Mouse (Mus musculus) thymus, postnatal 10 days (tissue): ENCODE data around the gene Smbd1.

Experiments used
- DNase-seq, 2 experiments: peaks; one replicate each; pipeline ENCODE4 v3.0.0; 2021; ENCODE audit warnings: low spot score in 2 of 2

Smbd1 gene

GRCm38 (mm10) chr16:32813362-32813761 lies 3.1 kb upstream of the Smbd1 start:
- no peak for DNase-seq

- DNase-seq = peak; percentile 76 to 95
Measured at GRCm38 (mm10) chr16:32812888-32813361, 2.6 kb upstream of the Smbd1 start.

DNA sequence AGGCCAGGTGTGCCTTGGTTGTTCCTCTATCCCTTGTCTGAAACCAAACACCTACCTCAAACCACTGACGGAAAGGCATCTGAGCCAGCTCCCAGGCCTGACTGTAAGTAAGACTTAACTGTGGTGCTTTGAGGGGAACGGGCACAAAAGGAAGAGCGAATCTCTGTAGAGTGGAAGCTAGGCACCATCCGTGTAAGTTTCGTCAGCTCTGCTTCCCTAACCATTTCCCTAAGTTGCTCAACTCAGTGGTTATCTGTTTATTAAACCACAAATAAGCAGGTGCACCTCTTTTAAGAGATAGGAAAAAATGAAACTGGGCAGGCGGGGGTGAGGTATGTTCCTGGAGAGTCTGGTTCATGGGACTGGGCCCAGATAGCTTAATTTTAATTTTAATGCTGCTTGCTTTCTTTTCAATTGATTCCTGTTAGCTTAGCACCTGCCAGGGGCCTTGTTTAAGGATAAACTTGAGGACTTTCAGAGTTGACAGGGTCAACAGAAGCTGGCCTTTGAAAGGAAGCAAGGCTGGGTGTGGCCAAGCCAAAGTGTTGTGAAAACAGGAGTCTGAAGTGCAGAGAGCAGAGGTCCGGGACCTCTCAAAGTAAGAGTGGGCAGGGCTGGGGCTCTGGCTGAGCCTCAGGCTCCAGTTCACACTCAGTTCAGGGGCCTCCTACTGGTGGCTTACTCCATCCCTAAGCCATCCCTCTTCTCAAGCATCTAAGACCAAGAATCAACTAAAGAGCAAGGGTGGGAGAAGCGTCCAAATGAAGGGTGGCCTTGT lies 2.7 kb downstream of the Smbd1 start:
- no peak for DNase-seq

DNA sequence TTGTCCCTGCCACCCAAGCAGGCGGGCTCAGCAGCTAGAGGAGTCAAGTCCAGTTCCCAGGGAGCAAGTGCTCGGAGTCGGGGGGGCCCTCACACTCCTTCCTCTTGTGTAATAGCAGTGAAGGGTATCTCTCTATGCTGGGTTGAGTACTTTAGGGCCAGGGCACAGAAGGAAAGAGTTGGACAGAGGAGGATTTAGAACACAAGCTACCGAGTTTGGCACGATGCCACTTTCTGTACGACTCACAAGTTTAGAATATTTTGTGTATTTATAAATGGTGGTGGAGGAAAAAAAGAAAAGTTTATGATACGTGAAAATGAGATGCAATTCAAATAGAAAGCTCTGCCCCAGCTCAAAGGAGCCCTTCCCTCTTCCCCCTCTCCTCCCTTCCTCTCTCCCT lies 5.1 kb downstream of the Smbd1 start:
- no peak for DNase-seq

DNA sequence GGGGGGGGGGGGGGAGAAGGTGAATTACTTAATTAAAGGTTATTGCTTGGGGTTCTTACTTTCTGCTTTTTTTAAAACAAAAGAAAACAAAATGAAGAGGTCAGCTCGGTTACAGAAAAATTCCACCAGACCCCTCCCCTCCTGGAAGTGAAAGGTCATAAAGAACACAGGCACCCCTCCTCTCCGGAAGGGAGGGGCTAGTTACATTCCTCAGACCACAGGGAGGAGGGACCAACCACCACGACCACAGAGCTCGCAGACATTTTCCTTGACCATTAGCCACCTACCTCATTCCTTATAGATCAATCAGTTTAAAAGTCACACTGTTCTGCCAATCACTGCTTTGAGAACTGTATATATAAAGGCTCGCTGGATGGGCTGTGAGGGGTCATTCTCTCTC lies 6.4 kb downstream of the Smbd1 start:
- DNase-seq = no peak

DNA sequence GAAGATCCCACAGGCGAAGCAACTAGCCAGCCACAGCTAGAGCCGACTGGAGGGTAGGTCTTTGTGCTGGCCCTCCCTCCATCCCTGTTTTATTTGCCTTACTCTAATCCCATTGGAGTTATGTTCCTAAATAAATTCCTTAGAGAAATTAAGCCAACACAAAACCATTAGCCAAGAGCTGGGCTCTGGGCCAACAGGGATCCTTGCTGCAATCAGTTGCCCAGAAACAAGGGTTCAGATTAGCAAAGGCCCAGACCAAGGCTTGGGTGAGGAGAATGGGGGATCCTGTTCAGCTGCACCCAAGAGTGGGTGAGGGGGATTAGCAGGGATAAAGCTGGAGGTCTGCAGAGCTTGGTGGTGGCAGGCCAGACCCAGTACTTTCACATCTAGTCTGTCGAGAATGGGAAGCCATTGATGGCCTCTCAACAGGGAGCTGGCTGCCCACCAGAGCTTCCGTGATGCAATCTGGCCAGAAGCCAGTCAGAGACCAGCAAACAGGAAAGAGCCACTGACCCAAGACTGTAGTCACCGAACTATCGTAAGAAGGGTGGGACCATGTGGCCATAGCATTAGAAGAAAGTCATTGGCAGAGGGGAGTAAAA lies 6.9 kb downstream of the Smbd1 start:
- DNase-seq = no peak

DNA sequence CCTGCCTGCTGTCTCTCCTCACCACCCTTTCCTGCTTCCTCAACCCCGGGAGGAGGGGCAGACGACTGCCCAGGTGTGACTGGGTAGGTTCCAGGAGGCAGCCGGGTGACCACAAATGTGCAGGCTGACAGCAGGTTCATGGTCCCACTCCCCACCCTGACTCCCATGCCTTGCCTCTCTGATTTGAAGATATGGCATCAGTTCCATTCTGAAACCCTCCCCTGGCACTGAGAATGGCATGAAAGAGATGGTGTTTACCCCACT lies 12.9 kb downstream of the Smbd1 start, which contains the start of gene Muc20:
Gene Muc20, minus strand, starts transcription at position 10 of the 264 bp plus-strand sequence.
- no peak for DNase-seq

DNA sequence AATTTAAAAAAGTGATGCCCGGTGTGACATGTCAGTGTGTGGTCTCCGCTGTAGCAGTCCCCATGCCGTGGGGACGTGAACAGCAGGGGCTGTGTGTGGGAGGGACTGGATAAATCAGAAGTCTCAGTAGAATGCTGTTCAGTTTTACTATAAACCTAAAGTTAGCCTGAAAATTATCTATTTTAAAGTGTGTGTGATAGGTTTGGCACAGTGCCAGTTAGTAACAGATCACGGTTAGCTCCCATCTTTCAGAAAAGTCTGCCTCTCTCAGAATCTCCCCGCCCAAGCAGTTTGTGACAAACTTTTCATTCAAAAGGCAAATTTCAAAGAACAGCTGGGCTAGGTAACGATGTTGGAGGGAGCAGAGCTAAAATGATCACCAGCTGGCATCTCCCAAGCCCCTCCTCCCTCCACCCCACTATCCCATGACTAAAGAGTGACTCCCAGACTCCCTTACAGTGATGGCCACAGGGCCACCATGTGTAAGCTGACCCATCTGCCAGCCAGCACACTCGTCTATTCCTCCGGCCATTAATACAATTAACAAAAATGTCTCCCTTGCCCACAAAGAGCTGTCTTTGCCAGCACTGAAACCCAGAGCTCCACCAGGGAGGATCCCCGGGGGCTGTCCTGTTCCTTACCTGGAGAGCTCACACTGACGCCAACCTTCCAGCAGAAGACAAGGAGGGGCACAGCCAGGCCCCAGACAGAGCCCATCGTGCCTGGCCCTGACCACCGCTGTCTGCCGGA lies 13.4 kb downstream of the Smbd1 start:
- no peak for DNase-seq

DNA sequence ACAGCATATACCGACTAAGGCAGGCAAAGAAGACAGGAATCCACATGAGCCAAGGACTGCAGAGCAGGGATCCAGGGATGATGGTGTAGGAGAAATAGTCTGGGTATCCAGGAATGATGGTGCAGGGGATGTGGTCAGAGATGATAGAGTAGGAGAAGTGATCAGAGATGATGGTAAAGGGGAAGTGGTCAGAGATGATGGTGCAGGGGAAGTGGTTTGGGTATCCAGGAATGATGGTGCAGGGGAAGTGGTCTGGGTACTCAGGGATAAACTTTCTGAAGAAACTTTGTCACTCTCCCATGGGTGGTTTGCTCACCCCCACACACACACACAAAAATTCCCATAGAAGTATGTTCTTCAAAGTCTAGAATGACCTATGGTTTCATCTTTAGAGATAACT lies 15.1 kb downstream of the Smbd1 start:
- no peak for DNase-seq

DNA sequence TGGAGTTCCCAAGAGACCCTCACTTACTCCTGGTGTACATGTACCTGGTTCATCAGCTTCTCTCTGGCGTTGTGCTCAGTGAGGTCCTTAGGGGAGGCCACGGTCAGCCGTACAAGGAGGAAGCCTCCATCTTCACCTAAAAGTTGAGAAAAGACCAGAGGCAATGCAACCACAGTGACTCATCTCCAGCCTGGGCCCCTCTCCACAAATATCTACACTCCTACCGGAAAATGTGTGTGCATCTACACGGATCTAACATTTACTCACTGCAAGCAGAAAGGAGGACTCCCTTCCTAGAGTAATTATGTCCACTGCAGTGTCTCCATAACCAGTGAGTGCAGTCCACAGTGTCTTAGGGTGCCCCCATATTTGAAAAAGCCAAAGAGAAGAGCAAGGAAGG lies 20.2 kb downstream of the Smbd1 start:
- DNase-seq = no peak

DNA sequence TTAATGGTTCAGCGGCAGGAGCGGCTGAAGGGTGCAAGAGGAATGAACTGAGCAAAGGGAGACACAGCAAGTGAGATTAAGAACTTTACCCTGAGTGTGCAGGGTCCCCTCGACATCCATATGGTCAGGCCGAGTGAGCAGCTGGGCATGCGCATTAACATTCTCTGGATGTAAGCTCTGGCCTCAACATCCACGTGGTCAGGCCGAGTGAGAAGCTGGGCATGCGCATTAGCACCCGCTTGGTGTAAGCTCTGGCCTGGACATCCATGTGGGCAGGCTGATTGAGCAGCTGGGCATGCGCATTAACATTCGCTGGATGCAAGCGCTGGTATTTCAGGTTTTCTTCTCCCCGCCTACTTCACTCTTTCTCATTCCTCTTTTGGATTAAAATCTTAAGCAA lies 25.4 kb downstream of the Smbd1 start:
- no peak for DNase-seq

- no peak for DNase-seq
Measured at GRCm38 (mm10) chr16:32783324-32784062, 26.8 kb downstream of the Smbd1 start.

DNA sequence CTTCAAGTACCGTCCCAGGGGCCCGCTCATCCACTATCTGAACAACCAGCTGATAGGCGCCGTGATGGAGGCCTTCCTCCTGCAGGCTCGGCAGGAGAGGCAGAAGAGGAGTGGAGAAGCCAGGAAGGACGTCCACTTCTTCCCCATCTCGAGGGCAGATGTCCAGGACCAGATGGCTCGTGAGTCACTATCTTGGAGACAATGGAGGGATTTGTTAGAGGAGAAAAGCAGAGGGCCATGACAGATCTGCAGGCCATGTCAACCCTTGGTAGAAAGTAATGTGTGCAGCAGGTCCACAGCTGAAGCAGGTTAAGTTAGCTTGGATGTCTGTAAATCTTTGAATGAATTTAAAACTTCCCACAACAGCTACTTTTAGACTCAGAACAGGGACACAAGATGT lies 31.3 kb downstream of the Smbd1 start:
- DNase-seq = no peak

- no peak for DNase-seq
Measured at GRCm38 (mm10) chr16:32776676-32777075, 33.6 kb downstream of the Smbd1 start.

- no peak for DNase-seq
Measured at GRCm38 (mm10) chr16:32766904-32767303, 43.4 kb downstream of the Smbd1 start.

DNA sequence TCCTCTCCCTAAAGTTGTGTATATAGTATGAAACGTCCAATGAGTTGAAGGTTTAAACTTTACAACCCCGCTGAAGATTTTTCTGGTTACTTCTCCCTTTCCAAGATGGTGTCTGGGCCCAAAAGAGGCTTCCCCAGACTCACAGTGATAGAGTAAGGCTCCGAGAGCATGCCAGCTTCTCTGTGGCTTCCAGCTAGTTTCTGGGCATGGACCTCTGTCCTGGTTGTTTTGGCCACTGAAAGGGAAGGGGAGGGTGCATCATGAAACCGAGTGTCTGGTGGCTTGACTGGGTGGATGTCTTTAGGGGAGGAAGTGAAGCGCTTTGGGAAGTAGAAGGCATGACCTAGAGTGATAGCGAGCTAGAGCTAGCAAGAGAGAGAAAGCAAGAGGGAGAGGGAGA lies 45.3 kb downstream of the Smbd1 start:
- DNase-seq = no peak

GRCm38 (mm10) chr16:32764550-32764949 lies 45.7 kb downstream of the Smbd1 start:
- no peak for DNase-seq
